Mouse (Mus musculus) colon, adult 2 months (tissue): ENCODE measurements around the gene Gm21778. TPM values are rescaled to one million over a fixed set of nuclear protein-coding genes. Genes with fewer than 3 reads are reported as not detected.

ENCODE experiments used
- polyA plus RNA-seq: library from polyadenylated mRNA; depleted of rRNA; stranded (reverse); fragments of >200 nt; gene quantifications from 2 replicates; pipeline ENCODE4 v1.2.3, GENCODE M21; 2012; rRNA removed

Gene Gm21778
- polyA plus RNA-seq, result not detected in 2 replicates

DNA sequence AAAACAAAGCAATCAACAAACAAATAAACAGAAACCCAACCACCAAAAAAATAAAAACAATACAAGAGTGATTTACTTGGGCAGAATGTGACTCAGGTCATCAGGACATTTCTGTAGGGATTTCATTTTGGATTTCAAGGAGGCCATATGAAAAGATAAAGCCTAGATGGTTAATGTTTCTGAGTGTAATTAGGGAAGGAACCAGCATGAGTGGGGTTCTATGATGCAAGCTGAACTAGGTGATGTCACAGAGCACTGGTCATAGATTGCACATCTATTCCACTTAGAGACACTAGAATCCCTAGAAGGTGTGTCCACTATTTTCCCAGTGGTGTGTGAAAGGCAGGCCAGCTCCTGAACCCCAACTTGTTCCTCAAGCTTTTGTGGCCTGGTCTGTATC, at the start of gene Gm21778:
Gene Gm21778 (plus strand): TSS at position 301 of the 400 bp plus-strand sequence.

Other genes starting within 250 kb of the Gm21778 start
- gene Gm20914, start 216.5 kb upstream of the Gm21778 start, polyA plus RNA-seq, result not detected in 2 replicates
- gene Gm28171, start 149.1 kb upstream of the Gm21778 start, polyA plus RNA-seq, result not detected in 2 replicates